Mouse (Mus musculus) hindbrain, postnatal 0 days (tissue): ENCODE measurements around the gene Pmp22. TPM values are rescaled to one million over a fixed set of nuclear protein-coding genes. Genes with fewer than 3 reads are reported as not detected.

Source experiments
- ATAC-seq: fragments of 200-750 bp; cut with Nextera tagmentation; 2 replicates; pipeline ENCODE4 v1.8.0; 2017; ENCODE audit warnings: mild to moderate bottlenecking, moderate TSS enrichment, moderate library complexity
- DNase-seq: peaks from one replicate; pipeline ENCODE4 v3.0.0-alpha.2; 2015; ENCODE audit warnings: low spot score
- H3K27ac ChIP-seq: fragments of 300-500 bp; sonication (generic); 2 replicates; pipeline ENCODE4 v1.5.1; 2014; ENCODE audit warnings: mild to moderate bottlenecking
- H3K27me3 ChIP-seq: fragments of 300-500 bp; sonication (generic); 2 replicates; pipeline ENCODE4 v1.6.1; 2014; ENCODE audit warnings: low read length, mixed read lengths; ENCODE audit not compliant: insufficient read depth
- H3K36me3 ChIP-seq: fragments of 300-500 bp; sonication (generic); 2 replicates; pipeline ENCODE4 v1.6.1; 2014; ENCODE audit warnings: low read length, mixed read lengths; ENCODE audit not compliant: insufficient read depth
- H3K4me1 ChIP-seq: fragments of 300-500 bp; sonication (generic); 2 replicates; pipeline ENCODE4 v1.6.1; 2014; ENCODE audit warnings: antibody characterized with exemption, low read length, mixed read lengths; ENCODE audit not compliant: insufficient read depth
- H3K4me2 ChIP-seq: fragments of 300-500 bp; sonication (generic); 2 replicates; pipeline ENCODE4 v1.6.1; 2014; ENCODE audit warnings: low read depth, mild to moderate bottlenecking, low read length, moderate library complexity, mixed read lengths
- H3K4me3 ChIP-seq: fragments of 300-500 bp; sonication (generic); 2 replicates; pipeline ENCODE4 v1.5.1; 2014; ENCODE audit warnings: low read length
- H3K9ac ChIP-seq: fragments of 300-500 bp; sonication (generic); replicated peaks from 2 replicates; pipeline ENCODE4 v1.6.1; 2014; ENCODE audit warnings: mild to moderate bottlenecking, low read length, moderate library complexity, mixed read lengths
- H3K9me3 ChIP-seq: fragments of 300-500 bp; sonication (generic); 2 replicates; pipeline ENCODE4 v1.6.1; 2016; ENCODE audit warnings: low read length, mixed read lengths
- CTCF ChIP-seq: IDR thresholded peaks from 2 replicates; pipeline ENCODE4 v1.5.1; 2016; ENCODE audit warnings: antibody characterized with exemption, control low read depth, low read depth
- WGBS: fragments of 180-500 bp; shearing (Covaris S2); extraction: QIAGEN DNeasy Blood & Tissue Kit; methylation state at CpG from one replicate; pipeline ENCODE4 v1.1.7; 2014; 5-methylcytosine and 5-hydroxymethylcytosine counted together
- polyA plus RNA-seq: library from polyadenylated mRNA; unstranded; fragments of >200 nt; fragmentation: Nextera tagmentation; extraction: Ambion mirVana; gene quantifications from 2 replicates; pipeline ENCODE4 v1.2.1, GENCODE M21; 2015
- total RNA-seq: library from RNA; depleted of rRNA; stranded (reverse); fragments of >200 nt; gene quantifications from 2 replicates; pipeline ENCODE4 v1.2.3, GENCODE M21; 2014

Pmp22 gene
- total and polyA plus RNA-seq, 2 experiments from 2014 or later, result 44.1 to 74.2 TPM

DNA sequence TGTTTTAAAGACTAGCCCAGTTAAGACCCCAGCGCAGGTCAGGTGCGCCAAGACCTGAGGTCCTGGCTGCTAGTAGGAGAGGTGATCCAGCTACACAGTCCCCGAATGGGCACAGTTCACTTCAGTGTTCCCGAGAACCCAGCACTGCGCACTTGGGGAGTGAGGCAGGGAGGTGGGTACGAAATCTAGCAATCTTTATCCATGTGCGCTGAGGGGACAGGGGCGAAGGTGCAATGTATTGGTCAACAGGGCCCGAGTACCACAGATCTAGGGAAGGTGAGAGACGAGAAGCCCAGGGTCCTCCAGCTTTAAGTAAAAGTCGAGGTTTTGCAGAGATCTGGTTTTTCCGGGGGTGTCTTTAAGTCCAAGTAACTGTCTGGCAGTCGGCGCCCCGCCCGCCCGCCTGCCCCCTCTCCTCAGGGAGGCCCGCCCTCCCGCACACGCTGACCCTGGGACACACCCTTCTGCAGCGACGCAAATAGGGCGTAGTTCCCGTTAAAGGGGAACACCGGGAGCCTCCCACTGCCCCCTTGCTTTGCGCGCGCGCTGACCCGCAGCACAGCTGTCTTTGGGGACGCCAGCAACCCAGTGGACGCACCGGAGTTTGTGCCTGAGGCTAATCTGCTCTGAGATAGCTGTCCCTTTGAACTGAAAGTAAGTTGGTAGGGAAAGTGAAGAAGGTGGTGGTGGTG, 2.4 kb downstream of the Pmp22 start:
- Histone ChIP-seq H3K4me2 (peak overlapping the region; percentile 99), H3K36me3 (no peaks in the 10 kb centered on the region), H3K4me3 (peak overlapping the region; percentile 58), H3K27me3 (peaks cover 10% of the 10 kb centered on the region; the same call in 1 of the 2 replicates), H3K27ac (peak overlapping the region; percentile 85; the same call in 1 of the 2 replicates), H3K9me3 (no peaks in the 10 kb centered on the region), H3K4me1 (peaks cover 25% of the 10 kb centered on the region; the same call in 1 of the 2 replicates), H3K9ac (peak overlapping the region; percentile 30; the same call in 1 of the 2 replicates)
- no peak for DNase-seq
- no peak for ATAC-seq
- WGBS, result 6% methylated on average over 33 of the region's 33 CpGs
- TF ChIP-seq CTCF, result no peak

DNA sequence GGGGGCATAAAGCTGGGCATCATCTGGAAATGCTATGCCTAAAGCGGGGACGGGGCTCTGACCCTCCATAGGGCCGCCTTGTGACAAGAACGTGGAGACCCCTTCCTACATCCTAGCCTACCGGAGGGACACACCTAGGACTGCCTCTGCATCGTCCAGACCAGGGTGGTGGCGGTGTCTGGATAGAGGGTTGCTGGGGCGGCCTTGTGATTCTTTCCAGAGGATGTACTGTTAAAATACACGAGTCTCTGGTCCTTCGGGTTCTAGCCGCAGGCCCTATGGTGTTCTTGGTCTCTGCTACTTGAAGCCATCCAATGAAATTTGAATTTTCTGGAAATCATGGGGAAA, 2.9 kb downstream of the Pmp22 start:
- Histone ChIP-seq H3K9me3 (no peaks in the 10 kb centered on the region), H3K27ac (peak overlapping the region; percentile 85), H3K36me3 (no peaks in the 10 kb centered on the region), H3K4me1 (peaks cover 25% of the 10 kb centered on the region; the same call in 1 of the 2 replicates), H3K27me3 (peaks cover 10% of the 10 kb centered on the region; the same call in 1 of the 2 replicates), H3K9ac (peak overlapping the region; percentile 30; the same call in 1 of the 2 replicates), H3K4me3 (peak overlapping the region; percentile 58), H3K4me2 (peak overlapping the region; percentile 99)
- no peak for TF ChIP-seq CTCF
- no peak for ATAC-seq
- no peak for DNase-seq
- 11% methylated on average over 11 of the region's 11 CpGs for WGBS

DNA sequence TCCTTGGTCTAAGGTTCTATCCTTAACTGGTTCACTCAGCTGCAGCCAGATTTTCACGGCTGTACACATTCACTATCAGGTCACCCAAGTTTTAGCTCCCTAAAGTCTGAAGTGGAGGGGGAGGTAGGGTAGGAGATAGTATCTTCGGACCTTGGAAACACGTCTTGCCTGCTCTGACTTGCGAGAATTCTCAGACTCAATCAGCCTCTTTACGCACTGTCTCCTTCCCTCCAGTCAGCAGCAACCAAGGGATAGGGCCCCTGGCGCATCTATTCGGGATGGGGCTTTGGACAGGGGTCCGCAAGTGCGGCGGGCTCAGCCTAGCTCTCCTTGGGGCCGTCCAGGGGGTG, 3.3 kb downstream of the Pmp22 start:
- Histone ChIP-seq H3K4me3 (peak overlapping the region; percentile 58), H3K9me3 (no peaks in the 10 kb centered on the region), H3K27ac (peak overlapping the region; percentile 85), H3K27me3 (peaks cover 10% of the 10 kb centered on the region; the same call in 1 of the 2 replicates), H3K4me1 (peaks cover 25% of the 10 kb centered on the region; the same call in 1 of the 2 replicates), H3K9ac (peak overlapping the region; percentile 63), H3K4me2 (peak overlapping the region; percentile 99), H3K36me3 (no peaks in the 10 kb centered on the region)
- ATAC-seq, result no peak
- DNase-seq, result no peak
- no peak for TF ChIP-seq CTCF
- WGBS, result under 1% methylated on average over 11 of the region's 11 CpGs

DNA sequence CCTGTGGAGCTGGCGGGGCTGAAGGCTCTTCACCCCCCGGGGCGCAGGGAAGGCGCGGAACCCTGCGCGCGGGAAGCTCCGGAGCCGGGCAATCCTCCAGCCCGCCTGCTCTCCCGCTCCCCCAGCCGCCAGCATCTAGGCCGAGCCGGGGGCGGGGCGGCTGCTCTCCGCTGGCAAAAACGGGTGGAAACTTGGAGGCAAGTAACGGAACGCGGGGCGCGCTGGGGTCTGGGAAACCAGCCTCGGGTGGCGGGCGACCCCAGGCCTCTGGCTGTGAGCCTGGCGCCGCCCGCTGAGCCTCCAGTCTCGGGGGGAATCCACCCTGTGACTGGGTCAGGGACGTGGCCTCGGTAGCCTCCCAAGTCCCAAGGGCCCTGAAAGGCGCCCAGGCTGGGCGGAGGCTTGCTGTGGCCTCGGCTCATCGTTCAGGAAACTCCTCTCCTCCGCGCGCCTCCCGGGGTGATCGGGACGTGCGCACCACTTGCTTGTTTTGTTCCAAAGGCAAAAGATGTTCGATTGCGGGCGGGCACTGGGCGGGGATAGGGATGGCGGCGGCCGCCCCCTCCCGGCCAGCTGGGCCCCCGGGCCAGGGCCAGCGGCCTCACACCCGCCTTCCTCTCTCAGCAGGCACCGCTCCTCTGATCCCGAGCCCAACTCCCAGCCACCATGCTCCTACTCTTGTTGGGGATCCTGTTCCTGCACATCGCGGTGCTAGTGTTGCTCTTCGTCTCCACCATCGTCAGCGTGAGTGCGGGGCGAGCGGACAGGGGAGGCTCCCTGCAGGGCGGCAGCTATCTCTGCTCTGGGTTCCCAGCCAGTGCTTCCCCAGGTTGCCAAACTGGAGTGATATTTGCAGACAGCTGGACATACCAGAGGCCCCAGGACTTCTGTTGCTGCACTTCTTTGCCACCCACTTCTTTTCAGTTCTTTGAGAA, 4.0 kb downstream of the Pmp22 start:
- H3K27ac ChIP-seq, result peak overlapping the region; percentile 85
- DNase-seq (peak; percentile 69), ATAC-seq (peak; percentile 60)
- H3K27me3 ChIP-seq, result peaks cover 10% of the 10 kb centered on the region; the same call in 1 of the 2 replicates
- peaks cover 25% of the 10 kb centered on the region; the same call in 1 of the 2 replicates for H3K4me1 ChIP-seq
- no peak for TF ChIP-seq CTCF
- WGBS, result under 1% methylated on average over 64 of the region's 66 CpGs
- no peaks in the 10 kb centered on the region for H3K36me3 ChIP-seq
- H3K9ac ChIP-seq, result peak overlapping the region; percentile 63
- H3K4me2 ChIP-seq, result peak overlapping the region; percentile 99
- H3K9me3 ChIP-seq, result no peaks in the 10 kb centered on the region
- H3K4me3 ChIP-seq, result peak overlapping the region; percentile 58

DNA sequence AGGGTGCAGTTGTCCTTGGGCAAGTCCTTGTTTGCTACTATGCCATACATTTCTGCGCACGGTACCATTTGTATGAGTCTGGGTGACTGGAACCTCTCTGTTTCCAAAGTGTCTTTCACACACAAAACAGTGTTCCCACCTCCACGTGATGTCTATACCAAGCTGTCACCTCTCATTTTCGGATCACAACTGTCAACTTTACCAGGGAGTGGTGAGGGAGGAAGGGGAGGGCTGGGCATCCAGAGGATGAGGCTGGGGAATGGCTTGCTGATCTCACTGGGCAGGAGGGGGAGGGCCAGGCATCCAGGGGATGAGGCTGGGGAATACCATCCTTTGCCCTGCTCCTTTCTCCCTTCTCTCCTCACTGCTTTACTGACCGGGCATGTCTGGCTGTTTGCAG, 5.2 kb downstream of the Pmp22 start:
- Histone ChIP-seq H3K36me3 (no peaks in the 10 kb centered on the region), H3K4me1 (peaks cover 25% of the 10 kb centered on the region; the same call in 1 of the 2 replicates), H3K27ac (no peak overlapping the region), H3K9me3 (no peaks in the 10 kb centered on the region), H3K4me3 (peak overlapping the region; percentile 58; the same call in 1 of the 2 replicates), H3K27me3 (peaks cover 10% of the 10 kb centered on the region; the same call in 1 of the 2 replicates), H3K9ac (no peak overlapping the region), H3K4me2 (peak overlapping the region; percentile 99)
- DNase-seq (no peak), ATAC-seq (no peak)
- TF ChIP-seq CTCF, result no peak
- 72% methylated on average over 5 of the region's 5 CpGs for WGBS

DNA sequence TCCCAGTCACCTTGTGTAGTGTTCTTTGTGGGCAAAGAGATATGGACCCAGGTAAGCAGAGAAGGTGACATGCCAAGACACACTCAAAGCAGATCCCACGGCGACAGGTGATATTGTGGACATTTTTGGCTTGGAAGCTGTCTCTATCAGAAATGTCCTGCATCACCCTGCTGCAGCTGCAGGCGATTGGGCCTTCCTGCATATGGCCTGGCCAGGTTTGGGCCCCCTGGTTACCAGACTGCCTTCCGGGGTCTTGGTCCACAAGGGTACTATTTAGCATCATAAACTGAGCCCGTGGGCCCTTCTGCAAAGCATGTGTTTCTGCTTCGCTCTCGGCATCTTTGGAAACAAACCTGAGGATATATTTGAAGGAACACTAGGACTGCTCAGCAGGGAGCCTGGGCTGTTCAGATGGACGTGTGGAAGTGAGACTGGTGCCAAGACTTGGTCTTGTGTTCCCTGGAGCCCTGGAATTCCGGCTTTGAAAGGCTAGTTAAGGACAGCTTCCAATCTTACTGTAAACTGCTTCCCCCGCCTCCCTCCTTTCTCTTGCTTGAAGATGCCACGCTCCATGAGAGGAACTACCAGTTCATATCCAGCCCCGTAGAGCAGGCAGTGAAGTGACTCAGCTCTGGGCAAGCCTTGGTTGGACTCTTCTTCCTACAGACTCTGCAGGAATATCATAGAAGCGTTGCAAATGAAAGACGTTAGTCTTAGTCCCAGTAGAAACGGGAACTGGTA, 6.1 kb downstream of the Pmp22 start:
- H3K4me1 ChIP-seq, result peaks cover 25% of the 10 kb centered on the region; the same call in 1 of the 2 replicates
- TF ChIP-seq CTCF, result no peak
- 0 out of 2 replicates have a peak overlapping the region, but pooled peaks have one; percentile 99 for H3K4me2 ChIP-seq
- H3K4me3 ChIP-seq, result no peak overlapping the region
- no peak for ATAC-seq
- DNase-seq, result peak; percentile 36
- peak overlapping the region; percentile 62; the same call in 1 of the 2 replicates for H3K27ac ChIP-seq
- no peaks in the 10 kb centered on the region for H3K36me3 ChIP-seq
- H3K9me3 ChIP-seq, result no peaks in the 10 kb centered on the region
- 60% methylated on average over 15 of the region's 15 CpGs for WGBS
- H3K9ac ChIP-seq, result 0 out of 2 replicates have a peak overlapping the region, but pooled peaks have one; percentile 3
- peaks cover 10% of the 10 kb centered on the region; the same call in 1 of the 2 replicates for H3K27me3 ChIP-seq
